Mouse (Mus musculus) heart, embryonic 14.5 days (tissue): ENCODE measurements around the gene Slc25a5. TPM values are rescaled to one million over a fixed set of nuclear protein-coding genes. Genes with fewer than 3 reads are reported as not detected.

Experiments
- ATAC-seq: fragments of 200-750 bp; cut with Nextera tagmentation; 2 replicates; pipeline ENCODE4 v1.8.0; 2017; ENCODE audit warnings: low read depth, moderate TSS enrichment; ENCODE audit not compliant: insufficient number of reproducible peaks, insufficient read depth, low FRiP score
- H3K27ac ChIP-seq, 2 experiments: fragments of 200-500 bp in 1 of 2; fragments of 300-500 bp in 1 of 2; sonication (generic) in 1 of 2; replicated peaks in 1 of 2; 2 replicates each; pipeline ENCODE4 v1.5.1; 2012 to 2014; ENCODE audit warnings: low read depth in 2 of 2, low read length in 2 of 2, control low read depth in 1 of 2, mild to moderate bottlenecking in 1 of 2, mixed read lengths in 1 of 2; ENCODE audit not compliant: control insufficient read depth in 1 of 2, insufficient read depth in 1 of 2
- H3K27me3 ChIP-seq: fragments of 300-500 bp; sonication (generic); 2 replicates; pipeline ENCODE4 v1.6.1; 2014; ENCODE audit warnings: mild to moderate bottlenecking, low read length, control low read depth; ENCODE audit not compliant: control insufficient read depth, insufficient read depth
- H3K36me3 ChIP-seq: fragments of 300-500 bp; sonication (generic); 2 replicates; pipeline ENCODE4 v1.6.1; 2014; ENCODE audit warnings: mild to moderate bottlenecking, control low read depth, low read length, mixed read lengths; ENCODE audit not compliant: control insufficient read depth, insufficient read depth
- H3K4me1 ChIP-seq, 2 experiments: fragments of 200-500 bp in 1 of 2; fragments of 300-500 bp in 1 of 2; sonication (generic) in 1 of 2; 2 replicates each; pipeline ENCODE4 v1.6.1; 2012 to 2014; ENCODE audit warnings: low read length in 2 of 2, control low read depth in 1 of 2, mixed read lengths in 1 of 2; ENCODE audit not compliant: control insufficient read depth in 2 of 2, insufficient read depth in 2 of 2
- H3K4me2 ChIP-seq: fragments of 300-500 bp; sonication (generic); 2 replicates; pipeline ENCODE4 v1.6.1; 2014; ENCODE audit warnings: mild to moderate bottlenecking, low read length
- H3K4me3 ChIP-seq, 2 experiments: fragments of 200-500 bp in 1 of 2; fragments of 300-500 bp in 1 of 2; sonication (generic) in 1 of 2; 2 replicates each; pipeline ENCODE4 v1.5.1; 2012 to 2014; ENCODE audit warnings: low read length in 2 of 2, mild to moderate bottlenecking in 2 of 2, control low read depth in 1 of 2, low read depth in 1 of 2, moderate library complexity in 1 of 2; ENCODE audit not compliant: control insufficient read depth in 1 of 2, insufficient read depth in 1 of 2
- H3K9ac ChIP-seq: fragments of 300-500 bp; sonication (generic); 2 replicates; pipeline ENCODE4 v1.6.1; 2014; ENCODE audit warnings: mild to moderate bottlenecking, low read length
- H3K9me3 ChIP-seq: fragments of 300-500 bp; sonication (generic); 2 replicates; pipeline ENCODE4 v1.6.1; 2016; ENCODE audit warnings: low read length, control low read depth; ENCODE audit not compliant: control insufficient read depth
- WGBS: fragments of 180-500 bp; shearing (Covaris S2); extraction: QIAGEN DNeasy Blood & Tissue Kit; methylation state at CpG from one replicate; pipeline ENCODE4 v1.1.7; 2014; 5-methylcytosine and 5-hydroxymethylcytosine counted together
- polyA plus RNA-seq: library from polyadenylated mRNA; unstranded; fragments of >200 nt; fragmentation: Nextera tagmentation; extraction: Ambion mirVana; gene quantifications from 2 replicates; pipeline ENCODE4 v1.2.1, GENCODE M21; 2014

The Slc25a5 gene
- polyA plus RNA-seq, 1 experiment from 2014 or later, result 1,151 TPM

- Histone ChIP-seq H3K4me2 (no peak overlapping the region), H3K4me1 (no peaks in the 10 kb centered on the region), H3K36me3 (no peaks in the 10 kb centered on the region), H3K27ac (no peak overlapping the region), H3K4me3 (no peak overlapping the region), H3K9me3 (no peaks in the 10 kb centered on the region), H3K9ac (no peak overlapping the region), H3K27me3 (no peaks in the 10 kb centered on the region)
- 49% methylated on average over 6 of the region's 6 CpGs for WGBS
- ATAC-seq, result no peak
Observed at GRCm38 (mm10) chrX:36758566-36758965, 36.9 kb upstream of the Slc25a5 start.

- no peak for ATAC-seq
- 55% methylated on average over 6 of the region's 6 CpGs for WGBS
- Histone ChIP-seq H3K9me3 (no peaks in the 10 kb centered on the region), H3K27me3 (no peaks in the 10 kb centered on the region), H3K9ac (no peak overlapping the region), H3K4me3 (no peak overlapping the region), H3K4me1 (no peaks in the 10 kb centered on the region), H3K27ac (no peak overlapping the region), H3K36me3 (no peaks in the 10 kb centered on the region), H3K4me2 (no peak overlapping the region)
Observed at GRCm38 (mm10) chrX:36760946-36761635, 34.4 kb upstream of the Slc25a5 start.

DNA sequence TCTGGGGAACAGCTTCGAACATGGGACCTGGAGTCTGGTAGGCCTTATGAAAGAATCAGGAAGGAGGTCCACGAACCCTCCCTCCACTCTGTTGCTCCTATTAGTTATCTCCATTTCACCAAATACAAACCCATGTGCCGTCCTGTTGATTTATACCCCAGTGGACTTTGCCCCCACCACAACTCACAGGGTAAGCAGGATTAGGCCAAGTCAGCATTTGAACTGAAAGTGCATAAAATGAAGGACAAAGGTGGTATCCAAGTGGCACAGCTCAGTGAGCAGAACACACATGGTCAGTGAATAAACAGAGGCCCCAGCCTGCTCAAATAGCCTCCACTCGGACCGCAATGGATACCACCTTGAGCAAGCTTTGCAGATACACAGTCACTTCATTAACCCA is 33.2 kb upstream of the Slc25a5 start:
- Histone ChIP-seq H3K4me1 (no peaks in the 10 kb centered on the region), H3K4me2 (no peak overlapping the region), H3K9me3 (no peaks in the 10 kb centered on the region), H3K9ac (no peak overlapping the region), H3K4me3 (no peak overlapping the region), H3K27ac (no peak overlapping the region), H3K27me3 (no peaks in the 10 kb centered on the region), H3K36me3 (no peaks in the 10 kb centered on the region)
- WGBS, result 82% methylated on average over 5 of the region's 5 CpGs
- ATAC-seq, result no peak

DNA sequence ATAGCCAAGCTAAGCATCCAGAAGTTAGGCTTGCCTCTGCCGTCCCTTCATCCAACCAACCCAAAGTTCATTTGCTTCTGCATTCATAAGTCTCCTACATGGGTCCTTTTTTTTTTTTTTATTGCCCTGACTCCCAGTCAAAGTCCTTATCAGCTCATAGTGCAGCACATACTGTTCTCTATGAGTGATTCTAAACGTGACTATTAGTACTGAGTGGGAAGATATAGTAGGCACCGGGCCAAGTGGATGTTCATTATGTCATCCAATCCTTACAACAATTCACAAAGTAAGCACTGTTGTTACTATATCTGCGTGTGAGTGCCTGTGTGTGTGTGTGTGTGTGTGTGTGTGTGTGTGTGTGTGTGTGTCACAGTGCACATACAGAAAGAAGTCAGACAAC is 32.6 kb upstream of the Slc25a5 start:
- no peaks in the 10 kb centered on the region for H3K36me3 ChIP-seq
- H3K4me1 ChIP-seq, result no peaks in the 10 kb centered on the region
- H3K4me3 ChIP-seq, result no peak overlapping the region
- no peak overlapping the region for H3K9ac ChIP-seq
- no peak overlapping the region for H3K4me2 ChIP-seq
- no peaks in the 10 kb centered on the region for H3K27me3 ChIP-seq
- H3K27ac ChIP-seq, result no peak overlapping the region
- no peaks in the 10 kb centered on the region for H3K9me3 ChIP-seq
- WGBS, result 58% methylated on average over 4 of the region's 4 CpGs
- ATAC-seq, result no peak

DNA sequence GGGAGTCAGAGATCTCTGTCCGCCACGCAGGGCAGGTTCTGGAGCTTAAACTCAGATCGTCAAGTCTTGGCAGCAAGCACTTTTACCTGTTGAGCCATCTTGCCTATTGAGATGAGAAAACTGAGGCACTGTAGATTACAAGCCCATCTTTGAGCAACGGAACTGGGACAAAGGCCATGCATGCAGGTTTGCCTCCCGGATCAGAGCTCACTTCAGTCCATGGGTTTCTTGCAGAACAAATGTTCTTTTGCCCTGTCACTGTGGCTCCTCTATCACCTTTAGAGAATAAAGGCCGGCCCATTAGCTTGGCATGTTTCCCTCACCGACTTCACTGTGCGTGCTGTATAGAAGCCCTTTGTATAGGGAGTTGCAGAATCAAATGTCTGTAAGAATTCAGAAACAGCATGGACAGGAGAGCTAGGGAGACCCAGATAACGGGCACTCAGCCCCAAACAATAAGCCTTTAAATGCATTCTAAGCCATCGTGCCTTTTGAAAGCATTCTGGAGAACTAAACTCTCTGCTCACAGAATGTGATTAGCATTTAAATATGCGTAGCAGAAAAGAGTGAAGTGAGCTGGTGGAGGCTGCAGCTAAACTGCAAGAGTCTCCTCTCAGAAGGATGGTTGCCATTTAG is 32.0 kb upstream of the Slc25a5 start:
- no peak for ATAC-seq
- Histone ChIP-seq H3K27me3 (no peaks in the 10 kb centered on the region), H3K9ac (no peak overlapping the region), H3K4me2 (no peak overlapping the region), H3K4me1 (no peaks in the 10 kb centered on the region), H3K9me3 (no peaks in the 10 kb centered on the region), H3K27ac (no peak overlapping the region), H3K36me3 (no peaks in the 10 kb centered on the region), H3K4me3 (no peak overlapping the region)
- 55% methylated on average over 11 of the region's 11 CpGs for WGBS

- WGBS, result 48% methylated on average over 2 of the region's 2 CpGs
- ATAC-seq, result no peak
- no peak overlapping the region for H3K27ac ChIP-seq
- no peak overlapping the region for H3K4me2 ChIP-seq
- no peaks in the 10 kb centered on the region for H3K36me3 ChIP-seq
- H3K4me3 ChIP-seq, result no peak overlapping the region
- no peaks in the 10 kb centered on the region for H3K27me3 ChIP-seq
- H3K9me3 ChIP-seq, result no peaks in the 10 kb centered on the region
- H3K9ac ChIP-seq, result no peak overlapping the region
- H3K4me1 ChIP-seq, result no peaks in the 10 kb centered on the region
Observed at GRCm38 (mm10) chrX:36763934-36764317, 31.5 kb upstream of the Slc25a5 start.

DNA sequence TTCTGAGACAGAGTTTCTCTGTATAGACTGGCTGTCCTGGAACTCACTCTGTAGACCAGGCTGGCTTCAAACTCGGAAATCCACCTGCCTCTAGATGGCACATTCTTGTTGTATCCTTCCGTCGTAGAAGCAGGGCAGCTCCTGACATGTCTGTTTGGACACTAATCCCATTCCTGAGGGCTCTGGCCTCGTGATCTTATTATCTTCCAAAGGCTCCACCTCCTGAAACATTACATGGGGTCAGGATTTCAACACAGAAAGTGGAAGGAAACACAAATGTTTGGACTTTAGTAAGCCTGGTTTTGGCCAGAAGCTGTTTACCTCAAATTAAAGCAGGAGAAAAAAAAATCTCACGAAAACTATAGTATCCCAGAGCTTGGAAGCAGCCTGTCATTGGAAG is 28.1 kb upstream of the Slc25a5 start:
- Histone ChIP-seq H3K4me3 (no peak overlapping the region), H3K36me3 (no peaks in the 10 kb centered on the region), H3K9me3 (no peaks in the 10 kb centered on the region), H3K9ac (no peak overlapping the region), H3K4me2 (no peak overlapping the region), H3K27me3 (no peaks in the 10 kb centered on the region), H3K4me1 (no peaks in the 10 kb centered on the region), H3K27ac (no peak overlapping the region)
- no peak for ATAC-seq
- WGBS, result 55% methylated on average over 5 of the region's 5 CpGs

- WGBS, result 70% methylated on average over 6 of the region's 6 CpGs
- no peak overlapping the region for H3K4me2 ChIP-seq
- no peak overlapping the region for H3K4me3 ChIP-seq
Observed at GRCm38 (mm10) chrX:36772591-36772990, 22.9 kb upstream of the Slc25a5 start.

More at GRCm38 (mm10) chrX:36772591-36772990, 22.9 kb upstream of the Slc25a5 start:
- Histone ChIP-seq H3K36me3 (no peaks in the 10 kb centered on the region), H3K27ac (no peak overlapping the region), H3K4me1 (no peaks in the 10 kb centered on the region; a peak in 1 of 4 replicates), H3K9ac (no peak overlapping the region), H3K27me3 (no peaks in the 10 kb centered on the region), H3K9me3 (no peaks in the 10 kb centered on the region)
- no peak for ATAC-seq
